Mouse (Mus musculus) hindbrain, embryonic 15.5 days (tissue): ENCODE results near the gene Tulp4. TPM values are rescaled to one million over a fixed set of nuclear protein-coding genes. Genes with fewer than 3 reads are reported as not detected.

Experiments used
- ATAC-seq: fragments of 200-750 bp; cut with Nextera tagmentation; 2 replicates; pipeline ENCODE4 v1.8.0; 2017; ENCODE audit warnings: low read depth, moderate number of reproducible peaks, moderate TSS enrichment; ENCODE audit not compliant: low FRiP score
- H3K27ac ChIP-seq: fragments of 300-500 bp; sonication (generic); replicated peaks from 2 replicates; pipeline ENCODE4 v1.5.1; 2015; ENCODE audit warnings: mild to moderate bottlenecking, inconsistent platforms
- H3K27me3 ChIP-seq: fragments of 300-500 bp; sonication (generic); 2 replicates; pipeline ENCODE4 v1.6.1; 2015; ENCODE audit warnings: control low read depth, inconsistent platforms
- H3K36me3 ChIP-seq: fragments of 300-500 bp; sonication (generic); 2 replicates; pipeline ENCODE4 v1.6.1; 2015; ENCODE audit warnings: control low read depth, inconsistent platforms
- H3K4me1 ChIP-seq: fragments of 300-500 bp; sonication (generic); replicated peaks from 2 replicates; pipeline ENCODE4 v1.6.1; 2015; ENCODE audit warnings: control low read depth, inconsistent platforms
- H3K4me2 ChIP-seq: fragments of 300-500 bp; sonication (generic); 2 replicates; pipeline ENCODE4 v1.6.1; 2015; ENCODE audit warnings: moderate library complexity, mild to moderate bottlenecking, inconsistent platforms
- H3K4me3 ChIP-seq: fragments of 300-500 bp; sonication (generic); 2 replicates; pipeline ENCODE4 v1.5.1; 2015; ENCODE audit warnings: mild to moderate bottlenecking, inconsistent platforms
- H3K9ac ChIP-seq: fragments of 300-500 bp; sonication (generic); 2 replicates; pipeline ENCODE4 v1.6.1; 2015; ENCODE audit warnings: inconsistent platforms
- H3K9me3 ChIP-seq: fragments of 300-500 bp; sonication (generic); 2 replicates; pipeline ENCODE4 v1.6.1; 2016; ENCODE audit warnings: control low read depth, inconsistent platforms
- WGBS: fragments of 180-500 bp; shearing (Covaris S2); methylation state at CpG from one replicate; pipeline ENCODE4 v1.1.7; 2015; 5-methylcytosine and 5-hydroxymethylcytosine counted together
- polyA plus RNA-seq: library from polyadenylated mRNA; unstranded; fragments of >200 nt; fragmentation: Nextera tagmentation; extraction: Ambion mirVana; gene quantifications from 2 replicates; pipeline ENCODE4 v1.2.1, GENCODE M21; 2015

Tulp4 gene
- polyA plus RNA-seq, 1 experiment from 2014 or later = 120 TPM

DNA sequence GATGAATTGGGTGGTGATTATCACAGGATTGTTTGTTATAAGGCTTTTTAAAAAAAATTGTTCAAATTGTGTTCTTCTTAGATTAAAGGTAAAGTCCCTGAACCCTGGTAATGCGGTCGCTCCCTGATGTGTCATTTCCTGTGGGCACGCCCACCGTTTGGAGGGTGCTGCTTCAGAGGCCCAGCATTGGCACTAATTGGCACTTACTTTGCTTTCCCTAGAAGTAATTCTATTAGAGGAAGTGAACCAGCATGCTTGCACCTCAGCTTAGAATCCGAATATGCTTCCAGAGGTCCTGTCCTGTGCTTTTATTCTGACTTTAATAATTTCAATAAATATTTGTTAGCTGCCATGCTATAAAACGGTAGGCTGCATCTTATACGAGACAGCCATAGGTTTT, 66.2 kb downstream of the Tulp4 start:
- H3K9me3 ChIP-seq = no peaks in the 10 kb centered on the region
- no peak overlapping the region for H3K4me3 ChIP-seq
- H3K27me3 ChIP-seq = no peaks in the 10 kb centered on the region
- no peak overlapping the region for H3K4me2 ChIP-seq
- 75% methylated on average over 7 of the region's 7 CpGs for WGBS
- no peak for ATAC-seq
- peaks cover under 1% of the 10 kb centered on the region for H3K36me3 ChIP-seq
- H3K4me1 ChIP-seq = peaks cover 14% of the 10 kb centered on the region
- peak overlapping the region; percentile 31 for H3K27ac ChIP-seq
- H3K9ac ChIP-seq = no peak overlapping the region

DNA sequence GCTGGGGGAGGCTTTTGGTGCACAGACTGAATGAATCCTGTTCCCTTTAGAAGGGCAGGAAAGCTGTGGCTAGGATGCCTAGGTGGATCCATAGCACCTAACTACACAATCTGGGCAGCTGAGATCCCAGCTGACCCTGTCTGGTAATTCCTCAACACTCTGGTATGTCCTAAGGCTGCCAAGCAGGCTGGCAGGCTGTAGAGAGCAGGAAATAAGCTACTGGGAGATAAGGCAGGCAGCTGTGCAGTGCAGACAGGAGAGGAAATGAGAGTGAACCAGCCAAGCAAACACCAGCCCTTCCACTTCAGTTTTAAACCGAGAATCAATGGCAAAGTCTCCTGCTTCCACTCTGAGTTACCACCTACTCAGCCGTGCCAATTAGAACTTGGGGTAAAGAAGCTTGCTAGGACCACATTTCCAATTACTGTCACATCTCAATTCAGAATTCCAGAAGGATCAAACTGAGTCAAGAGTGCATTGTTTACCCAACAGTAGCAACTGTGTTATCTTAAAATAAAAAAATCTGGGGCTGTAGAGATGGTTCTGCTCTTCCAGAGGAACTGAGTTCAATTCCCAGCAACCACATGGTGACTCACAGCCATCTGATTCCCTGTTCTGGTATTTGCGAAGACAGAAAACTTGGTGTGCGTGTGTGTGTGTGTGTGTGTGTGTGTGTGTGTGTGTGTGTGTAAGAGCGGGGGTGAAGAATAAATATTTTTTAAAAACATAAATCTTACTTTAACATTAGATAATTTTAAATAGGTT, 66.9 kb downstream of the Tulp4 start:
- H3K27ac ChIP-seq = peak overlapping the region; percentile 31

DNA sequence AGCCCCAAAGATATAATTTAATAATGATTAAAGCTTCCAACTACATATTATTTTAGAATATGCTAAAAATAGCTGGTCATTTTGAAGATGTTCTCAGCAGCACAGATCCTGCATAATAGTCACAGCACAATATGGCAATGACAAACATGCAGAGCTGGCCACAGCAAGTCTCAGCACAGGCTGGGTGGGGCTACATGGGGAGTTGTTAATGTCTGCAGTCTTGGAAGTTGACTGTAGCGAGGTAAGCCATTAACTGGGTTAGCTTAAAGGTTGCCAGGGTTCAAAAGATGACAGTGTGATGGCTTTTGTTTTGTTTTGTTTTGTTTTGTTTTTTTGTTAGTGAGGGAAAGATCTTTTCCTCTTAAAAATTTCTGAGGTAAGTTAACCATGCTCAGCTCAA, 68.3 kb downstream of the Tulp4 start:
- 62% methylated on average over 1 of the region's 1 CpGs for WGBS
- no peak overlapping the region for H3K27ac ChIP-seq
- no peak overlapping the region for H3K4me3 ChIP-seq
- H3K36me3 ChIP-seq = peaks cover 9% of the 10 kb centered on the region
- H3K9ac ChIP-seq = no peak overlapping the region
- no peaks in the 10 kb centered on the region for H3K9me3 ChIP-seq
- H3K4me2 ChIP-seq = no peak overlapping the region
- no peaks in the 10 kb centered on the region for H3K27me3 ChIP-seq
- peaks cover 21% of the 10 kb centered on the region for H3K4me1 ChIP-seq
- ATAC-seq = no peak

More for the DNA sequence above, 66.9 kb downstream of the Tulp4 start:
- Histone ChIP-seq H3K9me3 (no peaks in the 10 kb centered on the region), H3K4me3 (no peak overlapping the region), H3K4me2 (no peak overlapping the region), H3K36me3 (peaks cover 7% of the 10 kb centered on the region), H3K4me1 (peaks cover 14% of the 10 kb centered on the region), H3K27me3 (no peaks in the 10 kb centered on the region), H3K9ac (no peak overlapping the region)
- WGBS = 75% methylated on average over 5 of the region's 5 CpGs
- peak; percentile 61; the same call in 1 of the 2 replicates for ATAC-seq

DNA sequence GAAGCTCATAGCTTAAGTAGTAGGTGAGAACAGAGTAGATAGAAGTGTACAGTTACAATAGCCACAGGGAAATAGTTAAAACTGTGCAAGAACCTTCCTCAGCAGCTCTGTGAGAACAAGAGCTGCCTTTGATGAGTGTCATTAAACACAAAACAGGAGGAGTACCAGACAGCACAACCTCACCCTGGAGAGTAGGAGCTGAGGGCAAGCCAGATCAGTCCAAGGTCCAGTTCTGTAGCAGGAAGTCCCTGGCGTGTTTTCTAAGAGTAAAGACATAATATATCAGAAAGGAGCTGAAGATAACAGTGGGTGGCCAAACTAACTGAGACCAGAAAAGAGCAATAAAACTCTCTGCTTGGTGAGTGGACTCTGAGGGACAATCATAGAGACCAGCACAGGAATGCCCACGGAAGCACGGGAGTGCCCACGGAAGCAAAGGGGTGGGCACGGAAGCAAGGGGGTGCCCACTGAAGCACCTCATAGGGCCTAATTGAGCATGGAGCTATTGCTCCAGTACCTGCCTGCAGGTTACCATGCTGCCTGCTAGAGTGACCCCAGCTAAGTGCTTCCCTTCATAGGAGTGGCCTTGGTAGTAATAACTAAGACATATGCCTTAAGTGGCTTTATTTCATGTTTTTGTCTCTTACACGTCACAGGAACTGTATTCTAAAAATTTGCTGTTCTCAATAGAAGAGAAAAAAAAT, 72.5 kb downstream of the Tulp4 start:
- Histone ChIP-seq H3K27me3 (no peaks in the 10 kb centered on the region), H3K4me2 (no peak overlapping the region), H3K9ac (no peak overlapping the region), H3K4me3 (no peak overlapping the region), H3K36me3 (peaks cover 9% of the 10 kb centered on the region), H3K9me3 (no peaks in the 10 kb centered on the region), H3K4me1 (peaks cover 17% of the 10 kb centered on the region), H3K27ac (peak overlapping the region; percentile 57; the same call in 1 of the 2 replicates)
- 81% methylated on average over 6 of the region's 6 CpGs for WGBS
- no peak for ATAC-seq

DNA sequence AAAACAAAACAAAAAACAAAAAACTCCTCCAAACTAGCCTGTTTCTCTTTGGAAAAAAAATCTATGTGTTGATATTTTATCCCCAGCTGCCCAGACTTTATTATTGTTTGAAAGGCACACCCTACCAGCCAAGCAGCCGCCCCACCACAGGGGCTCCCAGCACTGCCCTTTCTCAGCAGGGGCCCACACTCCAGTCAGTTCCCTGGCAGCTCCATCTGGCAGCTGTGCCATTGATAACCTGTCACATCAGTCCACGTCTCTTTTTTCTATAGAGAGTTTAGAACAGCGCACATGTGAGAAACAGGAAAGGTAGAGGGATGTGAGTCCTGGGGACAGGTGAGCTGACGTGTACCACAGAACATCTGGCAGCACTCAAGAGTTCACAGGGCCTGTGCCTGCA, 73.2 kb downstream of the Tulp4 start:
- Histone ChIP-seq H3K36me3 (peaks cover 9% of the 10 kb centered on the region), H3K4me3 (no peak overlapping the region), H3K4me1 (peaks cover 16% of the 10 kb centered on the region), H3K9ac (no peak overlapping the region), H3K4me2 (no peak overlapping the region), H3K9me3 (no peaks in the 10 kb centered on the region), H3K27ac (0 out of 2 replicates have a peak overlapping the region, but pooled peaks have one; percentile 32), H3K27me3 (no peaks in the 10 kb centered on the region)
- ATAC-seq = no peak
- WGBS = 30% methylated on average over 4 of the region's 4 CpGs

DNA sequence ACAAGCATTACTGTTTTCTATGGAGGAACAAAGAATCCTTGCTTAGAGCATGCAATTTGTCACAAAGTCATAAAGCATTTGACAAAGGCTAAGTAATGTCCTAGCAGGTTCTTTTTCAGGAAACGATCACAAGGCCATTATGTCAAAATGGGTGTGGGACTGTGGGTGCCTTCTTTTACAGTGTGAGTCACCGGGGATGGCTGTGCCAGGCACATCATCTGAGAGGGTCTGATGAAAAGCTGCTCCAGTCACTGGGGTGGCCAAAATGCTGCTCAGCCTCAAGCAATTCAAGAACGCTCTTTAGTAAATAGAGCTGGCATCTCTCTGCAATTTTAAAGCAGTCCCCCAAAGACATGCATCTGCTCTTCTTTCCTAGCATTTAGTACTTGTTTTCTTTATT, 74.2 kb downstream of the Tulp4 start:
- no peak for ATAC-seq
- H3K9me3 ChIP-seq = no peaks in the 10 kb centered on the region
- WGBS = 44% methylated on average over 3 of the region's 3 CpGs
- H3K4me2 ChIP-seq = no peak overlapping the region
- no peak overlapping the region for H3K9ac ChIP-seq
- peaks cover 16% of the 10 kb centered on the region for H3K4me1 ChIP-seq
- no peak overlapping the region for H3K4me3 ChIP-seq
- peak overlapping the region; percentile 59 for H3K27ac ChIP-seq
- no peaks in the 10 kb centered on the region for H3K27me3 ChIP-seq
- H3K36me3 ChIP-seq = peaks cover 15% of the 10 kb centered on the region

DNA sequence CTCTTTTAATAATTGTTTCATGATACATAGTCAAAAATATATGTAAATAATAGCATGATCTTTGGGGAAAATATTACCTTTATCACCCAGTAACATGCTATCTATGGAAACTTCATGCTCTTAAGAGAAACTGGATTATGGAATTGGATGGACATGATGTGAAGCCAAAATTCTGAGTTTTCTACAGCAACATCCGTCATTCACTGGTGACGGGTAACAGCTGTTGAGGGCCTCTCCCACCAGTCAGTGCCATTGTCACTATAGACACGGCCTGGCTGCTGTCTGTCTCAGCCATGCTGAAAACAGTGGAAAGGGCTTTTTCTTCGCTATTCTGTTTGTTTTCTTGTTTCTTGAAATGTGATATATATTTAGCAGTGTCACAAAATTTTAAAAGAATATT, 76.5 kb downstream of the Tulp4 start:
- H3K4me1 ChIP-seq = peaks cover 16% of the 10 kb centered on the region
- no peak overlapping the region for H3K4me2 ChIP-seq
- no peak overlapping the region for H3K9ac ChIP-seq
- H3K27ac ChIP-seq = no peak overlapping the region
- no peak overlapping the region for H3K4me3 ChIP-seq
- H3K9me3 ChIP-seq = no peaks in the 10 kb centered on the region
- WGBS = 59% methylated on average over 4 of the region's 4 CpGs
- peaks cover 31% of the 10 kb centered on the region for H3K36me3 ChIP-seq
- no peak for ATAC-seq
- H3K27me3 ChIP-seq = no peaks in the 10 kb centered on the region

DNA sequence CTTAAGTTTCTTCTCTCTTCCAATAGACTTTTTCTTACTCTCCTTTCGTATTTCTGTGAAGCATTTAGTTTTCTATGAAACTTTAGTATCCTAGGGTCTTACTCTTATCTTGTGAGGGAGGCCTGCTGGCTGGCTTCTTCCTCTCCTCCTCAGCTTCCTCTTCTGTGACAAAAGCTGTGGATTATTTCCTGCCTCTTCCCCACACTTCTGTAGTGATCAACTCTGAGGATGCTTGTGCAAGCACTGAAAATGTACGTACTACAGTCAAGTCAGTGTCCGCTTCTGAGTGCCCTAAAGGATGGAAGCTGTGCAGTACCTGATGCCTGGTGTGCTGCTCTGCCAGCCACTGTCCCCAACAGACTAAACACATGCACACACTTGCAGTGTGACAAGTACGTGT, 80.4 kb downstream of the Tulp4 start:
- Histone ChIP-seq H3K4me2 (no peak overlapping the region), H3K9me3 (no peaks in the 10 kb centered on the region), H3K9ac (no peak overlapping the region), H3K4me3 (no peak overlapping the region), H3K36me3 (peaks cover 30% of the 10 kb centered on the region), H3K4me1 (no peaks in the 10 kb centered on the region), H3K27ac (no peak overlapping the region), H3K27me3 (no peaks in the 10 kb centered on the region)
- no peak for ATAC-seq
- WGBS = 92% methylated on average over 4 of the region's 4 CpGs

DNA sequence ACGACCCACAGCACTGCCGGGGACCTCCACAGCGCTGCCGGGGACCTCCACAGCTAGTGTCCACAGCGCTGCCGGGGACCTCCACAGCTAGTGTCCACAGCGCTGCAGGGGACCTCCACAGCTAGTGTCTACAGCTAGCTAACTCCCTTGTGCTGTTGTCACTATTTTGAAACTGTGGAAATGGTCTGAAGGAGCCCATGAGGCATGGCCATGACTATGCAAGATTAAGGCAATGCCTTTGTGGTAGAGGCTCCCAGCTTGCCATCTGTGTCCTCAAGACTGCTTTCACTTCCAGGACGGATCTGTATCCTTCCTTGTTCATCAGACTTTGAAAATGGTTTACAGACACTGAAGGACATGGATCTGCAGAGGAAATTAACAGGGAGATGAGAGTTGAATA, 80.9 kb downstream of the Tulp4 start:
- Histone ChIP-seq H3K4me2 (no peak overlapping the region), H3K9ac (no peak overlapping the region), H3K9me3 (no peaks in the 10 kb centered on the region), H3K36me3 (peaks cover 32% of the 10 kb centered on the region), H3K27me3 (no peaks in the 10 kb centered on the region), H3K4me3 (no peak overlapping the region), H3K4me1 (no peaks in the 10 kb centered on the region), H3K27ac (no peak overlapping the region)
- WGBS = 95% methylated on average over 8 of the region's 8 CpGs
- ATAC-seq = no peak

DNA sequence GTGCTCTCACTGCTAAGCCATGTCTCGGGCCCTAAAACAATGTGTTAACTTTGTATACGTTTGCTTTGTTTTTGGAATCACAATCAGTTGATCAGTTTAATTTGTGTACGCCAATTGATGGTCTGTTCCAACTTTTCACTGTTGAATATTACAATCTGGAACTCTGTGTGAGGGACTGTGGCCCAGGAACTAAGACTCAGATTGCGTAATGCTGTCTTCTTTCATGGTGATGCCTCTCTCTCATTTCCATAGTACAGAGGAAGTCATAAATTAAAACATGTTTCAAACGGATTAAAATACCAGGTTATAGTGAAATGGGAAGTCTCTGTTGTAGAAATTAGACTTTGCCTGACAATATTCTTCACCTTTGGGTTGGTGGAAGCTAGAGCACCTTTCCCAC, 83.0 kb downstream of the Tulp4 start:
- Histone ChIP-seq H3K4me2 (no peak overlapping the region), H3K4me3 (no peak overlapping the region), H3K27ac (no peak overlapping the region), H3K4me1 (no peaks in the 10 kb centered on the region), H3K27me3 (no peaks in the 10 kb centered on the region), H3K36me3 (peaks cover 33% of the 10 kb centered on the region), H3K9ac (no peak overlapping the region), H3K9me3 (no peaks in the 10 kb centered on the region)
- no peak for ATAC-seq
- 92% methylated on average over 5 of the region's 5 CpGs for WGBS

DNA sequence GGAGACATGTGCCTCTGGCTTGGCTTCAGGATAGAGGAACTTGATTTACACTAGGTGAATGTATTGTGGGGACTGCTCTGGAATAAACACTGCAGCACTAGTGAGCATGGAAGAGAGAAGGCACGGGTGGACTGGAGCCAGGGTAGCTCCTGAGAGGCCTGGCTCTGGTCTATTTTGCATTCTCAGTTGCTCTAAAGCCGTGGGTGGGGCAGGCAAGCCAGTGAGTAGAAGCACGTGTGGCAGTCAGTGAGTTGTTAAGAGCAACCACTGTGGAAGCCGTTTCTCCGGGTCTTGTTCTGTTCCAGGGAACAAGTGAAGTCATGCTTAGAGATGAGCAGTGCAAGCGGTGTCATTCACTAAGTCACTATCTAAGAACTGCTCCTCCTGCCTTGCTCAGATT, 86.0 kb downstream of the Tulp4 start:
- no peak overlapping the region for H3K4me3 ChIP-seq
- peaks cover 19% of the 10 kb centered on the region for H3K36me3 ChIP-seq
- H3K9me3 ChIP-seq = no peaks in the 10 kb centered on the region
- no peaks in the 10 kb centered on the region for H3K4me1 ChIP-seq
- no peak overlapping the region for H3K9ac ChIP-seq
- 79% methylated on average over 6 of the region's 6 CpGs for WGBS
- ATAC-seq = no peak
- no peak overlapping the region for H3K27ac ChIP-seq
- no peak overlapping the region for H3K4me2 ChIP-seq
- H3K27me3 ChIP-seq = no peaks in the 10 kb centered on the region

DNA sequence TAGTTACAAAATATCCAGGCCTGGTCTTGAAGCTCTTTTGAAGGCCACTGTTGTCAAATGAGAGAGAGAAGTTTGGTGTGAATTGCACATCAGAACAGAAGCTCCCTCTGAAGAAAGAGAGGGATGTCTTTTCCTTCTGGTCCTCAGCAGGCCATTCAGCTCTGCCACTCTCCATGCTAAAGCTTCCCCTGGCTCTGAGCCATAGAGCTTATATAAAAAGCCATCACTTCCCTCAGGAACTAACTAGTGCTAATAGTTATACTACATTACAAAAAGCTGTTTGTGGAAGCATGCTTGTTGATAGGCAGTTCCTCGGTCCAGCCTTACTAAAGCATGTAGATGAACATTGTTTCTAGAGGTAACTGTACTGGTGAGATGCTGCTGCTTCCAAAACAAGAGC, 89.2 kb downstream of the Tulp4 start:
- H3K36me3 ChIP-seq = peaks cover 20% of the 10 kb centered on the region; the same call in 1 of the 2 replicates
- no peak for ATAC-seq

More for the DNA sequence above, 89.2 kb downstream of the Tulp4 start:
- H3K4me3 ChIP-seq = no peak overlapping the region
- no peaks in the 10 kb centered on the region for H3K4me1 ChIP-seq
- no peak overlapping the region for H3K9ac ChIP-seq
- WGBS = 93% methylated on average over 1 of the region's 1 CpGs
- no peaks in the 10 kb centered on the region for H3K9me3 ChIP-seq
- H3K27me3 ChIP-seq = no peaks in the 10 kb centered on the region
- H3K27ac ChIP-seq = no peak overlapping the region
- H3K4me2 ChIP-seq = no peak overlapping the region
